Mouse (Mus musculus): ENCODE measurements at regions not wholly inside any gene's neighbourhood (a gene's known extent, or its start where the extent isn't known, plus 50 kb on each side); places are given as distances from the start of the nearest gene placed in this dataset.

DNA sequence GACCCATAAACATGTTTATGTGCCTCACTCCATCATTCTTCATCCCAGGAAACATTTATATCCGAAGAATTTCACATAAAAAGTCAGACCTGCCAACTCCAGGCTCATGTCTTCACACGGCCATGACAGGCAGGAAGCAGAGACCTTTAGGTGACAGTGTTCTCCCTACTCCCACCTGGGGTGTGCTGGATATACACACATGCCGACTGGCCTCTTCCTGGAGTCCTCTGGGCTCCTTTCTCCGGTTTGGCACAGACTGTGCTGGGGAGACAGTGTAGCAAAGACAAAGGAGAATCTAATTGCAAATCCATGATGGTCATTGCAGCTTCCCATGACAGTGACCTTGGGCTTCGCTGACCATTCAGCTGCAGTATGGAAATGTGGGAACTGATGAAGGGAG lies 480.1 kb downstream of the Rnf144a start:
- 78% methylated on average over 5 of the region's 5 CpGs for WGBS
- H3K9ac ChIP-seq (replicated peaks; ENCODE audit: low read depth, low read length): no peak overlapping the region

DNA sequence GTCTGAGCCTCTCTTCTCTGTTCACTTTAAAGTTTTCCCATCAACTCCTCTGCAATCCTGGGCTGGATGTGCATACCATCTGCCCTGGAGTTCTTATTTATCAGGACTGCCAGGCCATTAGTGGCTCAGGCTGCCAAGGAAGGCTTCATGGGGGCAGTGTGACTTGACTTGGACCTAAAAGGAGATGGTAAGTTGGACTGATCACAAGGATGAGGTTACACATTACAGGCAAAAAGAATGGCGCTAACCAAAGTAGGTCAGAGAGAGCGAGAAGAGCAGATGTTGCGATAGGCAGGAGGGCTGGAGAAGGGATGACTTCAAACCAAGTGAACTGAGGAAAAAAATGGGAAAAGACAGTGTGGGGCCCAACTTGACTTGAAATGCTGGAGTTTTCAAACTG lies 480.5 kb downstream of the Rnf144a start:
- Histone ChIP-seq H3K27ac (ENCODE audit: low read length) (no peak overlapping the region), H3K4me2 (replicated peaks; ENCODE audit: low read depth, low read length) (no peak overlapping the region), H3K27me3 (ENCODE audit: control insufficient read depth, insufficient read depth, low read length) (no peaks in the 10 kb centered on the region), H3K9me3 (ENCODE audit: control insufficient read depth, low read depth, low read length) (no peaks in the 10 kb centered on the region), H3K36me3 (ENCODE audit: control insufficient read depth, insufficient read depth, low read length) (no peaks in the 10 kb centered on the region), H3K4me3 (ENCODE audit: low read depth, low read length) (no peak overlapping the region), H3K4me1 (ENCODE audit: control insufficient read depth, insufficient read depth, low read length) (no peaks in the 10 kb centered on the region), H3K9ac (replicated peaks; ENCODE audit: low read depth, low read length) (no peak overlapping the region)
- WGBS: 90% methylated on average over 3 of the region's 3 CpGs
- ATAC-seq (ENCODE audit: insufficient number of reproducible peaks, insufficient read depth, low FRiP score, low read depth): no peak

More for the DNA sequence above, 480.1 kb downstream of the Rnf144a start:
- no peaks in the 10 kb centered on the region for H3K36me3 ChIP-seq (ENCODE audit: control insufficient read depth, insufficient read depth, low read length)
- H3K27me3 ChIP-seq (ENCODE audit: control insufficient read depth, insufficient read depth, low read length): no peaks in the 10 kb centered on the region
- H3K4me3 ChIP-seq (ENCODE audit: low read depth, low read length): no peak overlapping the region
- no peak overlapping the region for H3K27ac ChIP-seq (ENCODE audit: low read length)
- H3K4me1 ChIP-seq (ENCODE audit: control insufficient read depth, insufficient read depth, low read length): no peaks in the 10 kb centered on the region
- no peaks in the 10 kb centered on the region for H3K9me3 ChIP-seq (ENCODE audit: control insufficient read depth, low read depth, low read length)
- no peak for ATAC-seq (ENCODE audit: insufficient number of reproducible peaks, insufficient read depth, low FRiP score, low read depth)
- H3K4me2 ChIP-seq (replicated peaks; ENCODE audit: low read depth, low read length): no peak overlapping the region

DNA sequence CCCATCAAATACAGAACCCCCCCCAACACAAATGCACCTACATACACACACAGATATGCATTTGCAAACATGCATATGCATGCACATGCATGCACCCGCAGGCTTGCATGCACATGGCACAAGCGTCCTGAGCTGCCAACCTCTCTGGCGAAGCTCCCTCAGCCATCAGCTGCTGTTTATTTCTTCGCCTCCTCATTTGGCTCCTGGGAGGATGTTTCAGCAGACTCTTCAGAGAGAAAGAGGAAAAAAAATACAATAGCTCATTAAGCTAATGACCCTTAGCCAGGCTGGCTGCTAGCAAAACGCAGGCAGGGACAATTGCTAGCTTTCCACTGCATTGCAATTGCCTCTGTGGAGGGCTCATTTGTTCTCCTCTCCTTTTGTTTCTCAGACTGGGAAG lies 488.7 kb downstream of the Rnf144a start:
- 68% methylated on average over 5 of the region's 5 CpGs for WGBS
- Histone ChIP-seq H3K4me1 (ENCODE audit: control insufficient read depth, insufficient read depth, low read length) (no peaks in the 10 kb centered on the region), H3K36me3 (ENCODE audit: control insufficient read depth, insufficient read depth, low read length) (no peaks in the 10 kb centered on the region), H3K9ac (replicated peaks; ENCODE audit: low read depth, low read length) (no peak overlapping the region), H3K4me2 (replicated peaks; ENCODE audit: low read depth, low read length) (no peak overlapping the region), H3K27me3 (ENCODE audit: control insufficient read depth, insufficient read depth, low read length) (no peaks in the 10 kb centered on the region), H3K27ac (ENCODE audit: low read length) (no peak overlapping the region), H3K9me3 (ENCODE audit: control insufficient read depth, low read depth, low read length) (no peaks in the 10 kb centered on the region), H3K4me3 (ENCODE audit: low read depth, low read length) (no peak overlapping the region)
- no peak for ATAC-seq (ENCODE audit: insufficient number of reproducible peaks, insufficient read depth, low FRiP score, low read depth)

DNA sequence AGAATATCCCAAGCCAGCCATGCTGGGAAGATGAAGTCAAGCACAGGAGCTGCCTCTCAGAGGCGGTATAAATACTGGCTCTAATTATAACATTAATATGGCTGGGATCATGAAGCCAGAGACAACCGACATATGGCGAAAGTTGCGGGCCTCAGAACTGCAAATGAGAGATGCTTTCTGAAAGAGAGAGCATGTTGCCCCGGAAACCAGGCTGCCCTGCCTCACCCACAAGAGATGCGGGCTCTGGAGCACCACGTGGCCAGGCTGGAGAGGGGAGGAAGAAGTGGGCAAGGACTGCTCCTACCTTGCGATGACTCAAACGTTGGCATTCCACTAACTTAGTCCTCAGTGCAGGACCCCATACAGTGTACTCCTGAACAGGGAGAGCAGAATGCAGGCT lies 490.5 kb downstream of the Rnf144a start:
- no peaks in the 10 kb centered on the region for H3K27me3 ChIP-seq (ENCODE audit: control insufficient read depth, insufficient read depth, low read length)
- WGBS: 78% methylated on average over 9 of the region's 9 CpGs
- H3K27ac ChIP-seq (ENCODE audit: low read length): no peak overlapping the region
- H3K36me3 ChIP-seq (ENCODE audit: control insufficient read depth, insufficient read depth, low read length): no peaks in the 10 kb centered on the region
- H3K9ac ChIP-seq (replicated peaks; ENCODE audit: low read depth, low read length): no peak overlapping the region
- ATAC-seq (ENCODE audit: insufficient number of reproducible peaks, insufficient read depth, low FRiP score, low read depth): no peak
- no peaks in the 10 kb centered on the region for H3K4me1 ChIP-seq (ENCODE audit: control insufficient read depth, insufficient read depth, low read length)
- no peak overlapping the region for H3K4me2 ChIP-seq (replicated peaks; ENCODE audit: low read depth, low read length)
- no peaks in the 10 kb centered on the region for H3K9me3 ChIP-seq (ENCODE audit: control insufficient read depth, low read depth, low read length)
- no peak overlapping the region for H3K4me3 ChIP-seq (ENCODE audit: low read depth, low read length)

DNA sequence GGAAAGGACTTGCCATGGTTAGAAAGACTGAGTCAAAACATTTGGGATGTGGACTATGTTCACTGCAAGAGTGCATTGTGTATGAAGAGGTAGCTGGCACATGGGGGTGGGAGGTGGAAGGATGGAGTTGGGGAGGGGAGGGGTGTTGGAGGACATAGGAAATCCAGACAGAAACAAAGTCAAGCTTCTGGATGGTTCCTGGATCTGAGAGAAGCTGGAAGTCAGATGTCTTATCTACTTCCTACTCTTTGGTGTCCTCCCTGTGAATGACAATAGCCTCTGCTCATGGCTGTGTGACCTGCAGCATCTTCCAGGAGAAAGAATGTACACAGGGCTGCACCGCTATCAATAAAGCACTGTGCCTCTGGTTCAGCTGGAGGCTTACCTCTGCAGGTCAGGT lies 491.3 kb downstream of the Rnf144a start:
- ATAC-seq (ENCODE audit: insufficient number of reproducible peaks, insufficient read depth, low FRiP score, low read depth): no peak
- Histone ChIP-seq H3K4me1 (ENCODE audit: control insufficient read depth, insufficient read depth, low read length) (no peaks in the 10 kb centered on the region), H3K27me3 (ENCODE audit: control insufficient read depth, insufficient read depth, low read length) (no peaks in the 10 kb centered on the region), H3K9ac (replicated peaks; ENCODE audit: low read depth, low read length) (no peak overlapping the region), H3K4me3 (ENCODE audit: low read depth, low read length) (no peak overlapping the region), H3K9me3 (ENCODE audit: control insufficient read depth, low read depth, low read length) (no peaks in the 10 kb centered on the region), H3K27ac (ENCODE audit: low read length) (no peak overlapping the region), H3K4me2 (replicated peaks; ENCODE audit: low read depth, low read length) (no peak overlapping the region), H3K36me3 (ENCODE audit: control insufficient read depth, insufficient read depth, low read length) (no peaks in the 10 kb centered on the region)
- 84% methylated on average over 1 of the region's 1 CpGs for WGBS

DNA sequence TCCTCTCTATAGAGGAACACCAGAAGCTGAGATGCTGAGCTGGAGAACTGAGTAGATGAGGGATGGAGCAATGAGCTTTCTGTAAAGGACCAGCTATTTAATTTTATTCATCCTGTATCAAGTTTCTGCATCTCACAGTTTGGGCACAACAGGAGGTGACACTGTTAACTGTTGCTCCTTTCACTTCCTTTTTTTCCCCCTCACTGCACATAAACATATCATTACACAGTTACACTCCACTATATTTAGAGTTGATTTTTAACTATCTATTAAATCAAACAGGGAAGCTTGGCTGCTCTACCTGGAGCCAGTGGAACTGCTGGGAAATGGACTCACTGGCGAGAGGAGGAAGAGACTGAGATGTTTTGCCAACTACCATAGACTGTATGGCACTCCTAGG lies 509.4 kb downstream of the Rnf144a start:
- H3K27me3 ChIP-seq (ENCODE audit: control insufficient read depth, insufficient read depth, low read length): no peaks in the 10 kb centered on the region
- no peaks in the 10 kb centered on the region for H3K9me3 ChIP-seq (ENCODE audit: control insufficient read depth, low read depth, low read length)
- 77% methylated on average over 1 of the region's 1 CpGs for WGBS
- no peaks in the 10 kb centered on the region for H3K36me3 ChIP-seq (ENCODE audit: control insufficient read depth, insufficient read depth, low read length)
- H3K4me3 ChIP-seq (ENCODE audit: low read depth, low read length): no peak overlapping the region
- no peak for ATAC-seq (ENCODE audit: insufficient number of reproducible peaks, insufficient read depth, low FRiP score, low read depth)
- H3K4me2 ChIP-seq (replicated peaks; ENCODE audit: low read depth, low read length): no peak overlapping the region
- no peaks in the 10 kb centered on the region for H3K4me1 ChIP-seq (ENCODE audit: control insufficient read depth, insufficient read depth, low read length)
- no peak overlapping the region for H3K9ac ChIP-seq (replicated peaks; ENCODE audit: low read depth, low read length)
- H3K27ac ChIP-seq (ENCODE audit: low read length): no peak overlapping the region

DNA sequence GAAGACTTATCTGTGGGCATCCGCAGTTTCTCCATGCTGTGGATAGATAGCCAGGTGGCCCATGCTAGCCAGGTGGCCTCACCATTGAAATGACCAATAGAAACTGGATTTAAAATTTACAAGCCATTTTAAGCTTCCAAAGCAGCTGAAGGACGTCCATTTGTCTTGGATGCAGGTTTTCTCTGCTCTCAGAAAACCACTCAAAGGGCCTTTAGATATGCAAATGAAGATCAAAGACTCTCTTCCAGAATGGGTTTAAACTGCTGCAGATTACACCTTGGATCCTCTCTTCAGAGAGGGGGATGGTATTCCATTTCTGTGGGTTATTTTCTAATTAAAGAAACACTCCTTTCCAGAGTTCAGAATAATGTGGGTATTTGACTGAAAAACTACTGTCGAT lies 518.5 kb downstream of the Rnf144a start:
- Histone ChIP-seq H3K4me3 (ENCODE audit: low read depth, low read length) (no peak overlapping the region), H3K4me2 (replicated peaks; ENCODE audit: low read depth, low read length) (no peak overlapping the region), H3K27ac (ENCODE audit: low read length) (no peak overlapping the region), H3K27me3 (ENCODE audit: control insufficient read depth, insufficient read depth, low read length) (no peaks in the 10 kb centered on the region), H3K36me3 (ENCODE audit: control insufficient read depth, insufficient read depth, low read length) (no peaks in the 10 kb centered on the region), H3K9me3 (ENCODE audit: control insufficient read depth, low read depth, low read length) (no peaks in the 10 kb centered on the region), H3K9ac (replicated peaks; ENCODE audit: low read depth, low read length) (no peak overlapping the region), H3K4me1 (ENCODE audit: control insufficient read depth, insufficient read depth, low read length) (no peaks in the 10 kb centered on the region)
- ATAC-seq (ENCODE audit: insufficient number of reproducible peaks, insufficient read depth, low FRiP score, low read depth): no peak
- 58% methylated on average over 3 of the region's 3 CpGs for WGBS

DNA sequence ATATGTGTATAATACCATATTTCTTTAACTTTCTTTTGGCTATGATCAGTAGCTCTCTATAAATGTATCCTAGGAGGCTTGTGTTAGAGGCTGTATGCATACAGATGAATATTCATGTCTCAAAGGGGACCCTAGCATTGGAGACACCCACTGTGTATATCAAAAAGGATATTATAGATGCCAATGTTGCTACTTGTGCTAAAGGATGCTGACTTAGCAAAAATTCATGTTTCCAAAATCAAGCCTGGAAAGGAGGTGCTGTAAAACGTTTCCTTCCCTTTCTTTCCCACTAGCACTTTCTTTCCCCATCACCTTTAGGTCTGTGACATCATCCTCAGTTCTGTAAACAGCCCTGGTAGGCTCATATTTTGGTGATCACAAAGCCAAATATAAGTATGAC lies 519.4 kb downstream of the Rnf144a start:
- no peaks in the 10 kb centered on the region for H3K9me3 ChIP-seq (ENCODE audit: control insufficient read depth, low read depth, low read length)
- ATAC-seq (ENCODE audit: insufficient number of reproducible peaks, insufficient read depth, low FRiP score, low read depth): no peak
- H3K4me3 ChIP-seq (ENCODE audit: low read depth, low read length): no peak overlapping the region
- no peak overlapping the region for H3K4me2 ChIP-seq (replicated peaks; ENCODE audit: low read depth, low read length)
- no peaks in the 10 kb centered on the region for H3K27me3 ChIP-seq (ENCODE audit: control insufficient read depth, insufficient read depth, low read length)
- no peak overlapping the region for H3K27ac ChIP-seq (ENCODE audit: low read length)
- no peaks in the 10 kb centered on the region for H3K4me1 ChIP-seq (ENCODE audit: control insufficient read depth, insufficient read depth, low read length)
- no peak overlapping the region for H3K9ac ChIP-seq (replicated peaks; ENCODE audit: low read depth, low read length)
- H3K36me3 ChIP-seq (ENCODE audit: control insufficient read depth, insufficient read depth, low read length): no peaks in the 10 kb centered on the region
- WGBS: 63% methylated on average over 1 of the region's 1 CpGs

DNA sequence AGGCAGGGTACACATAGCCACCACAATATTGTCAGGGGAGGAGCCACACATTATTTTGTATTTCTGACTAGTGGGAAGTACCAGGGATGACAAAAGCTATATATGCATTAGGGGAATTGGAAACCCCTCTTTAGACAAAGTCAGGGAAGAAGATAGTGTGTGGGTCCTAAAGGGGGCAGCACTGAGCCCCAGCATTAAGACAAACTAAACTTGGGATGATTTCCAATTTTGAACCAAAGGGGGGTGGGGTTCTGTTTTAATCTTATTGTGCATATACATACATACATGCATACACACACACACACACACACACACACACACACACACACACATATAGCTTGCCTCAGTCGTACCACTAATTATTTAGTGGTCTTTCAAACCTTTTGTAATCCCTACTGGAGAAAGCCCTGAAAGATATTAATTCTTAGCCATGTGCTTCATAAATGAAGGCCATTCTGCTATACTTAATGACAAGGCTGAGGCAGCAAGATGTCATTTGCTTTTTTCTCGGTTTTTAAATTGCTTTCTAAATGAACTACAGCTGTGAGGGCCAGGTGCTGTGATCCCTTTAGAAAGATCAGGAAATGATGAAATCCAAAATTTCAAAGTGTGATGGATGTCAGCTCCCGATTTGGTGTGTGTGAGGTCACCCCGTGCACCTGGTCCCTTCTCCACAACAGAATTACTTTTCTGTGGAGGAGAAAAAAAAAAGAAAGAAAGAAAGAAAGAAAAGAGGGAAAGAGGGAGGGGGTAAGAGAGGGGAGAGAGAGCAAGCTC lies 523.5 kb downstream of the Rnf144a start:
- 42% methylated on average over 4 of the region's 4 CpGs for WGBS
- H3K4me3 ChIP-seq (ENCODE audit: low read depth, low read length): no peak overlapping the region
- no peak overlapping the region for H3K4me2 ChIP-seq (replicated peaks; ENCODE audit: low read depth, low read length)
- no peak for ATAC-seq (ENCODE audit: insufficient number of reproducible peaks, insufficient read depth, low FRiP score, low read depth)
- no peaks in the 10 kb centered on the region for H3K36me3 ChIP-seq (ENCODE audit: control insufficient read depth, insufficient read depth, low read length)
- H3K27me3 ChIP-seq (ENCODE audit: control insufficient read depth, insufficient read depth, low read length): no peaks in the 10 kb centered on the region
- no peak overlapping the region for H3K9ac ChIP-seq (replicated peaks; ENCODE audit: low read depth, low read length)
- no peak overlapping the region for H3K27ac ChIP-seq (ENCODE audit: low read length)
- no peaks in the 10 kb centered on the region for H3K9me3 ChIP-seq (ENCODE audit: control insufficient read depth, low read depth, low read length)
- no peaks in the 10 kb centered on the region for H3K4me1 ChIP-seq (ENCODE audit: control insufficient read depth, insufficient read depth, low read length)
